In the genomic region with DNA sequence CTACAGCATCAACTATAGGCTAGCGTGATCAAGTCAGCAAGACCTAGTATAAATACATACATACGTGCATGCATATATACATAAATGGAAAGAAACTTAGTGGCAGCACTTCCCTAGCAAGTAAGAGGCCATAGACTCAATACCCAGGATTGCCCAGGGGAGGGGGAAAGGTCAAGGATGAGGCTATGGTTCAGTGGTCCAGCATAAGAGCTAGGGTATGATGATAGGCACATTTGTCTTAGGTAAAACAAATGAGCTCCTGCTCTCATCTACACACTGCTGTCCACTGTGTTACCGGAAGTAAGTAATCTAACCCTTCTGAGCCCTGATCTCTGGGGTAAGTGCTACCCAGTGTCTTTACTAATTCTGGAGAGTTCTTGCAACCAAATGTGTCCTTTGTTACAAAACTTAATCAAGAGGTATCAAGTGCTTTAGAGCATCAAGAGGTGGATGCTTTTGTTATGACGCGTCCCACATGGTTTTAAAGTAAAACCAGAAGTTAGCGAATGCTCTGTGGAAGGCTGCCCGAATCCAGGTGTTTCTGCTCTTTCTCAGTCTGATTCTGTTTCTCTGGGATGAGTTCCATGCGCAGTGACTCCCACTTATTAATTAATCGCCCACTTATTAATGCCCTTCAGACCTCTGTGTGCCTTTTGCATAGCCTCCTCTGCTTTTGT, we compare ENCODE assay signal across 1 mouse cellular context.
TF ChIP-seq lines count a peak whose summit lies in the region.

No protein-coding gene starts in this region.

TF ChIP-seq in CH12.LX, 34 proteins besides CTCF, POLR2A, EP300 and RAD21 (continued from another document):
- TF ChIP-seq ELF1 (IDR thresholded peaks at IDR 0.05; ENCODE audit: low read depth, low read length) (peak; percentile 39; the same call in 1 of the 2 replicates), UBTF (IDR thresholded peaks at IDR 0.05; ENCODE audit: low read depth, low read length) (no peak), ZKSCAN1 (IDR thresholded peaks at IDR 0.05; ENCODE audit: borderline replicate concordance, low read depth, low read length) (no peak), CHD2 (IDR thresholded peaks at IDR 0.05; ENCODE audit: low read length) (no peak), KAT2A (IDR thresholded peaks at IDR 0.05; ENCODE audit: insufficient replicate concordance, low read length) (no peak), SIN3A (IDR thresholded peaks at IDR 0.05; ENCODE audit: low read length) (0 out of 2 replicates have a peak, but pooled peaks have one; percentile 28), ZMIZ1 (IDR thresholded peaks at IDR 0.05; ENCODE audit: low read depth, low read length) (no peak)
